Mouse (Mus musculus) cerebellum, postnatal 4 days (tissue): Measurements from ENCODE around the gene Psmd9.
A peak's percentile ranks its signal among the peaks of the same experiment; 100 is the strongest.

Experiments
- DNase-seq, 2 experiments: peaks; one replicate each; pipeline ENCODE4 v3.0.0; 2022; ENCODE audit warnings: low spot score in 2 of 2, mixed read lengths in 1 of 2

The Psmd9 gene

GRCm38 (mm10) chr5:123149451-123150400, 19.5 kb upstream of the Psmd9 start:
- DNase-seq, result peak; percentile 89 to 92

GRCm38 (mm10) chr5:123150641-123151040, 18.6 kb upstream of the Psmd9 start:
- no peak for DNase-seq

GRCm38 (mm10) chr5:123151077-123151476, 18.1 kb upstream of the Psmd9 start:
- DNase-seq, result no peak

- DNase-seq, result no peak
These were observed 17.4 kb upstream of the Psmd9 start for GRCm38 (mm10) chr5:123151707-123152362.

GRCm38 (mm10) chr5:123152901-123153300, 16.3 kb upstream of the Psmd9 start:
- DNase-seq, result no peak

GRCm38 (mm10) chr5:123155425-123155824, 13.8 kb upstream of the Psmd9 start:
- peak in 1 of 2 experiments; percentile 75 for DNase-seq

- no peak for DNase-seq
These were observed 12.4 kb upstream of the Psmd9 start for GRCm38 (mm10) chr5:123156763-123157162.

GRCm38 (mm10) chr5:123157972-123158371, 11.2 kb upstream of the Psmd9 start:
- DNase-seq, result no peak

GRCm38 (mm10) chr5:123159446-123159845, 9.8 kb upstream of the Psmd9 start:
- no peak for DNase-seq

- DNase-seq, result no peak
These were observed 9.3 kb upstream of the Psmd9 start for GRCm38 (mm10) chr5:123159866-123160265.

- DNase-seq, result no peak
These were observed 8.9 kb upstream of the Psmd9 start for GRCm38 (mm10) chr5:123160341-123160740.

GRCm38 (mm10) chr5:123162942-123163341, 6.3 kb upstream of the Psmd9 start:
- DNase-seq, result no peak

- no peak for DNase-seq
These were observed 2.8 kb upstream of the Psmd9 start for GRCm38 (mm10) chr5:123166437-123166836.

- no peak for DNase-seq
These were observed 1.6 kb upstream of the Psmd9 start for GRCm38 (mm10) chr5:123167591-123167990.

- DNase-seq, result no peak
These were observed 1.2 kb downstream of the Psmd9 start for GRCm38 (mm10) chr5:123170365-123170764.

- peak; percentile 66 to 86 for DNase-seq
These were observed 2.6 kb downstream of the Psmd9 start for GRCm38 (mm10) chr5:123171646-123172350.

GRCm38 (mm10) chr5:123178792-123179191, 9.6 kb downstream of the Psmd9 start:
- DNase-seq, result no peak

- no peak for DNase-seq
These were observed 11.2 kb downstream of the Psmd9 start for GRCm38 (mm10) chr5:123180390-123180789.

GRCm38 (mm10) chr5:123181536-123181935, 12.3 kb downstream of the Psmd9 start:
- DNase-seq, result no peak

- no peak for DNase-seq
These were observed 13.4 kb downstream of the Psmd9 start, which contains the start of gene Hpd for GRCm38 (mm10) chr5:123182651-123183050. Gene Hpd, minus strand, starts transcription at chr5:123182727.

- DNase-seq, result peak in 1 of 2 experiments; percentile 41
These were observed 16.8 kb downstream of the Psmd9 start for GRCm38 (mm10) chr5:123185966-123186365.

GRCm38 (mm10) chr5:123187306-123187705, 18.1 kb downstream of the Psmd9 start:
- DNase-seq, result no peak
